In genomic region chr5:65941145-65941544, GRCm38 (mm10) we compare ENCODE assay signal across 28 mouse cellular contexts. TPM values are rescaled to one million over a fixed set of nuclear protein-coding genes. Genes with fewer than 3 reads are reported as not detected.
DNase-seq lines count a peak whose midpoint lies in the region; ATAC-seq and TF ChIP-seq lines count a peak whose summit lies in the region.
"Had no signal": no experiment of that assay in that cellular context is flagged by ENCODE, and none has a peak within 500 bp of the region (broad histone marks: within the 10 kb centered on the region; RNA-seq: fewer than 3 reads in every experiment).

No protein-coding gene starts in this region.

- no peaks in the 10 kb centered on the region; the same call in 1 of the 2 replicates for H3K9me3 ChIP-seq in heart, embryonic 12.5 days (replicated peaks)
- H3K9me3 ChIP-seq: embryonic facial prominence, embryonic 13.5 days; embryonic facial prominence, embryonic 15.5 days; forebrain, embryonic 10.5 days; forebrain, embryonic 12.5 days had no signal

- no peak overlapping the region for H3K4me2 ChIP-seq in heart, embryonic 12.5 days
- H3K4me2 ChIP-seq: embryonic facial prominence, embryonic 13.5 days; embryonic facial prominence, embryonic 15.5 days; forebrain, embryonic 12.5 days had no signal

- no peak for TF ChIP-seq CTCF in gastrocnemius, adult 2 months (IDR thresholded peaks at IDR 0.05)

- H3K4me1 ChIP-seq in heart, embryonic 12.5 days (replicated peaks): peaks cover 8% of the 10 kb centered on the region; the same call in 1 of the 2 replicates
- H3K4me1 ChIP-seq: embryonic facial prominence, embryonic 13.5 days; embryonic facial prominence, embryonic 15.5 days; forebrain, embryonic 12.5 days had no signal

- peak; percentile 56 for ATAC-seq in CD4-positive, CD25-positive, alpha-beta regulatory T cell, adult 4 months
- no peak for ATAC-seq in heart, embryonic 12.5 days (ENCODE audit: insufficient number of reproducible peaks, low FRiP score)
- ATAC-seq: activated CD4-positive, CD25-positive, alpha-beta regulatory T cell, adult 4 months; forebrain, embryonic 14.5 days; forebrain, embryonic 16.5 days had no signal

- H3K27me3 ChIP-seq in heart, embryonic 12.5 days (replicated peaks): no peaks in the 10 kb centered on the region
- H3K27me3 ChIP-seq: embryonic facial prominence, embryonic 13.5 days; embryonic facial prominence, embryonic 15.5 days; forebrain, embryonic 12.5 days had no signal

- peak; percentile 38 for DNase-seq in thymus, postnatal 14 days
- DNase-seq in thymus, adult 18-20 months: no peak
- DNase-seq in induced T-regulatory cell, adult 2 months (ENCODE audit: low read depth): peak; percentile 24
- no peak for DNase-seq in ovary, postnatal 10 days (ENCODE audit: low spot score)
- DNase-seq in gastrocnemius, adult 2 months: no peak
- DNase-seq: adrenal gland, postnatal 10 days; adrenal gland, postnatal 25 days; cerebellum, adult 11 months; cerebellum, adult 18-20 months; cerebellum, adult 8-10 months; cerebellum, adult 9-11 months; cerebellum, postnatal 14 days; cerebellum, postnatal 36 days; embryo, embryonic 11 days had no signal

- H3K9ac ChIP-seq in heart, embryonic 12.5 days: no peak overlapping the region
- H3K9ac ChIP-seq: embryonic facial prominence, embryonic 13.5 days; embryonic facial prominence, embryonic 15.5 days; forebrain, embryonic 12.5 days had no signal

- no peak overlapping the region for H3K4me3 ChIP-seq in heart, embryonic 12.5 days
- no peak overlapping the region for H3K4me3 ChIP-seq in gastrocnemius, adult 2 months
- H3K4me3 ChIP-seq: embryonic facial prominence, embryonic 13.5 days; embryonic facial prominence, embryonic 15.5 days; erythroblast, embryonic 14.5 days; forebrain, embryonic 10.5 days; forebrain, embryonic 12.5 days had no signal

- 59% methylated on average over 4 of the region's 4 CpGs for WGBS in heart, embryonic 12.5 days

- no peak overlapping the region for H3K27ac ChIP-seq in heart, embryonic 12.5 days (ENCODE audit: poor library complexity, severe bottlenecking)
- H3K27ac ChIP-seq in gastrocnemius, adult 2 months: no peak overlapping the region
- H3K27ac ChIP-seq: embryonic facial prominence, embryonic 13.5 days; embryonic facial prominence, embryonic 15.5 days; forebrain, embryonic 10.5 days; forebrain, embryonic 12.5 days had no signal

- H3K36me3 ChIP-seq in heart, embryonic 12.5 days: no peaks in the 10 kb centered on the region
- H3K36me3 ChIP-seq: embryonic facial prominence, embryonic 13.5 days; embryonic facial prominence, embryonic 15.5 days; forebrain, embryonic 10.5 days; forebrain, embryonic 12.5 days had no signal

- intact Hi-C loops in gastrocnemius, adult 2 months (cut with DNase I): no loop called here

RNA-seq across cellular contexts. Expression of gene Chrna9, which starts 6.4 kb away (rescaled TPM):
- polyA plus RNA-seq in CD4-positive, CD25-positive, alpha-beta regulatory T cell, adult 4 months (2017; shearing (Covaris generic)): 1 to 10 TPM; 2.0 to 2.1 TPM
- polyA plus RNA-seq in heart, embryonic 12.5 days (2016; fragmentation: Nextera tagmentation; extraction: Ambion mirVana): 0.26 TPM in 1 of 2 replicates, not detected in the other
- 10 to 100 TPM; 16.9 to 21.3 TPM for total RNA-seq in gastrocnemius, adult 2 months (2021)
- total RNA-seq: adrenal gland, postnatal 25 days; common myeloid progenitor, adult 5-6 weeks; MEL had no signal
- polyA plus RNA-seq: brain, embryonic 14.5 days; C2C12; embryonic facial prominence, embryonic 13.5 days; embryonic facial prominence, embryonic 15.5 days; erythroblast, embryonic 14.5 days; forebrain, embryonic 10.5 days; forebrain, embryonic 12.5 days; forebrain, embryonic 14.5 days; forebrain, embryonic 16.5 days had no signal

Comparison
In these comparisons a context has a peak if more than half of its experiments do, and no peak if none do; other contexts are left out.
1. DNase-seq: peak in thymus, postnatal 14 days (single experiment) and induced T-regulatory cell, adult 2 months (single experiment); none in thymus, adult 18-20 months (0 of 2), ovary, postnatal 10 days (single experiment) and gastrocnemius, adult 2 months (single experiment).